Mouse (Mus musculus) embryonic fibroblast, embryonic 13.5 days (primary cell): Measurements from ENCODE around the gene Minos1.

Experiments
- CTCF ChIP-seq: IDR thresholded peaks from 2 replicates; pipeline ENCODE4 v1.5.1; 2011; ENCODE audit warnings: mild to moderate bottlenecking, control low read depth, low read length, moderate library complexity, borderline replicate concordance; ENCODE audit not compliant: insufficient read depth
- POLR2A ChIP-seq: IDR thresholded peaks from 2 replicates; pipeline ENCODE4 v1.6.1; 2011; ENCODE audit warnings: low read depth, mild to moderate bottlenecking, control low read depth, low read length, moderate library complexity

GRCm38 (mm10) chr4:139124940-139125339, 6.0 kb downstream of the Minos1 start:
- TF ChIP-seq POLR2A (no peak), CTCF (no peak)
